Mouse (Mus musculus) embryonic fibroblast, embryonic 13.5 days (primary cell): ENCODE measurements around the gene Gm20696.

Experiments
- CTCF ChIP-seq: IDR thresholded peaks from 2 replicates; pipeline ENCODE4 v1.5.1; 2011; ENCODE audit warnings: mild to moderate bottlenecking, control low read depth, low read length, moderate library complexity, borderline replicate concordance; ENCODE audit not compliant: insufficient read depth
- POLR2A ChIP-seq: IDR thresholded peaks from 2 replicates; pipeline ENCODE4 v1.6.1; 2011; ENCODE audit warnings: low read depth, mild to moderate bottlenecking, control low read depth, low read length, moderate library complexity

DNA sequence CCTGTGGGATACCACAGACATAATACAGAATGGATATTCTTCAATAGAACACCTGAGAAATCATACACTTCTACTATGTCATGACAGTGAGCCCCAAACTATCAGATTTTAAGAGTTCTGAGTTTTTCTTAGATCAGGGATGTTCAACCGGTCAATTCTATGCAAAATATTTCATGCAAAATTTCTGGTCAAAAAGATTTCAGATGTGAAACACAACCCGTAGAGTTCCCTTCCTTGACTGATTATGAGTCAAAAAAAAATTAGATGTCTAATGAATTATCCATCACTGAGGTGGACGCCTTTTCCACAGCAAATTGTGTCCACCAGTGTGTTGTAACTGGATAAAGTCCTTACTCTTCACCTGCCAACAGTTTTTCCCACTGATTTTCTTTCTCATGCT is 332.3 kb downstream of the Gm20696 start:
- TF ChIP-seq CTCF (no peak), POLR2A (no peak)
